Mouse (Mus musculus) heart, embryonic 11.5 days (tissue): ENCODE data around the gene Abcc9. TPM values are rescaled to one million over a fixed set of nuclear protein-coding genes. Genes with fewer than 3 reads are reported as not detected.

Source experiments
- ATAC-seq: fragments of 200-750 bp; cut with Nextera tagmentation; replicated peaks from 2 replicates; pipeline ENCODE4 v1.8.0; 2017; ENCODE audit warnings: moderate library complexity; ENCODE audit not compliant: insufficient number of reproducible peaks, low FRiP score, low TSS enrichment
- H3K27ac ChIP-seq: fragments of 300-500 bp; sonication (generic); 2 replicates; pipeline ENCODE4 v1.5.1; 2014; ENCODE audit warnings: mild to moderate bottlenecking, low read depth, low read length
- H3K27me3 ChIP-seq: fragments of 300-500 bp; sonication (generic); 2 replicates; pipeline ENCODE4 v1.6.1; 2014; ENCODE audit warnings: mild to moderate bottlenecking, low read length, mixed read lengths; ENCODE audit not compliant: control insufficient read depth, insufficient read depth
- H3K36me3 ChIP-seq: fragments of 300-500 bp; sonication (generic); 2 replicates; pipeline ENCODE4 v1.6.1; 2014; ENCODE audit warnings: mild to moderate bottlenecking, low read length, moderate library complexity, mixed read lengths; ENCODE audit not compliant: control insufficient read depth, insufficient read depth
- H3K4me1 ChIP-seq: fragments of 300-500 bp; sonication (generic); 2 replicates; pipeline ENCODE4 v1.6.1; 2014; ENCODE audit warnings: low read length; ENCODE audit not compliant: control insufficient read depth, insufficient read depth
- H3K4me2 ChIP-seq: fragments of 300-500 bp; sonication (generic); 2 replicates; pipeline ENCODE4 v1.6.1; 2014; ENCODE audit warnings: mild to moderate bottlenecking, moderate library complexity
- H3K4me3 ChIP-seq: fragments of 300-500 bp; sonication (generic); 2 replicates; pipeline ENCODE4 v1.5.1; 2014; ENCODE audit warnings: low read depth, low read length
- H3K9ac ChIP-seq: fragments of 300-500 bp; sonication (generic); 2 replicates; pipeline ENCODE4 v1.6.1; 2014; ENCODE audit warnings: mild to moderate bottlenecking, low read depth, low read length, moderate library complexity
- H3K9me3 ChIP-seq: fragments of 300-500 bp; sonication (generic); replicated peaks from 2 replicates; pipeline ENCODE4 v1.6.1; 2016; ENCODE audit warnings: low read length; ENCODE audit not compliant: control insufficient read depth
- WGBS: fragments of 180-500 bp; shearing (Covaris S2); extraction: QIAGEN DNeasy Blood & Tissue Kit; methylation state at CpG from one replicate; pipeline ENCODE4 v1.1.7; 2014; ENCODE audit not compliant: insufficient replicate concordance; 5-methylcytosine and 5-hydroxymethylcytosine counted together
- polyA plus RNA-seq: library from polyadenylated mRNA; unstranded; fragments of >200 nt; fragmentation: Nextera tagmentation; extraction: Ambion mirVana; gene quantifications from 2 replicates; pipeline ENCODE4 v1.2.1, GENCODE M21; 2014

The Abcc9 gene
- 21.1 and 21.6 TPM in 2 replicates for polyA plus RNA-seq

GRCm38 (mm10) chr6:142701652-142702637 is at the start of gene Abcc9:
TSS of gene Abcc9 (minus strand) at chr6:142702315.
- Histone ChIP-seq H3K27ac (peak within 1 kb of the TSS; percentile 86), H3K27me3 (no peaks in the 10 kb centered on the region), H3K4me3 (peak within 1 kb of the TSS; percentile 55), H3K4me1 (peaks cover 14% of the 10 kb centered on the region), H3K9ac (peak within 1 kb of the TSS; percentile 75), H3K4me2 (peak within 1 kb of the TSS; percentile 76), H3K36me3 (no peaks in the 10 kb centered on the region), H3K9me3 (no peaks in the 10 kb centered on the region)
- ATAC-seq, result peak; percentile 66
- WGBS, result 5% methylated on average over 36 of the region's 36 CpGs

GRCm38 (mm10) chr6:142751365-142751764 is 49.2 kb upstream of the Abcc9 start:
- Histone ChIP-seq H3K9ac (no peak overlapping the region), H3K27me3 (no peaks in the 10 kb centered on the region), H3K4me1 (peaks cover 6% of the 10 kb centered on the region), H3K36me3 (no peaks in the 10 kb centered on the region), H3K4me2 (no peak overlapping the region), H3K9me3 (no peaks in the 10 kb centered on the region), H3K27ac (no peak overlapping the region), H3K4me3 (no peak overlapping the region)
- 42% methylated on average over 9 of the region's 9 CpGs for WGBS
- ATAC-seq, result no peak

DNA sequence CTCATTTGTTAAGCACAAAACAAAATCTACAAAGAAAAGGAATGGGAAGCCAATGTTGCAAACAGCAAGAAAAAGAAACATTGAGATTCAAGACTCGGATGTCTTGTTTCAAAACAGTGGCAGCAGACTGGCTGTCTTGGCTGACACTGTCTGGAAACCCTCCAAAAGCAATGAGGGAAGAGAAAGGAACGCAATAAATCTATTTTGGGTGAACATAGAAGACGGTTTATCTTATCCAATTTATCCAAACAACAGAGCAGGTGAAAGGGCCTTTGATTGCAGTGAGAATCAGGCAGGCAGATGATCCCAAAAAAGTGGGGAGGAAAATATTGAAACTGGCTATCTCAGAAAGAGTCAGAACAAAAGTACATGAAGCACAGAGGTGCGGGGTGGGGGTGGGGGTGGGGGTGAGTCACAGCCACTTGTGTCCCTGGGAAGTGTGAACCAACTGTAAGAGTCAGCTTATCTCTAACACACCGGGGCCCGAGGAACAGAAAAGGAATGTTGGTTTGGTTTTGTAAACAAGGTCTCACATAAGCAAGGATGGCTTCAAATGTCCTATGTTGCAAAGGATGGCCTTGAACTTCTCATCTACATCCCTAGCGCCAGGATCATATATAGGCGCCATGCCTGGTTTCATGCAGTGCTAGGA is 46.1 kb upstream of the Abcc9 start:
- H3K4me2 ChIP-seq, result peak overlapping the region; percentile 33
- no peaks in the 10 kb centered on the region for H3K27me3 ChIP-seq
- H3K4me1 ChIP-seq, result peaks cover 6% of the 10 kb centered on the region
- H3K36me3 ChIP-seq, result no peaks in the 10 kb centered on the region
- no peak overlapping the region for H3K9ac ChIP-seq
- WGBS, result 35% methylated on average over 8 of the region's 8 CpGs
- H3K27ac ChIP-seq, result peak overlapping the region; percentile 46; the same call in 1 of the 2 replicates
- ATAC-seq, result no peak
- H3K9me3 ChIP-seq, result no peaks in the 10 kb centered on the region
- H3K4me3 ChIP-seq, result no peak overlapping the region

- Histone ChIP-seq H3K4me2 (no peak overlapping the region), H3K36me3 (no peaks in the 10 kb centered on the region), H3K9me3 (no peaks in the 10 kb centered on the region), H3K27me3 (no peaks in the 10 kb centered on the region), H3K9ac (no peak overlapping the region), H3K27ac (no peak overlapping the region), H3K4me3 (no peak overlapping the region), H3K4me1 (peaks cover 6% of the 10 kb centered on the region)
- 76% methylated on average over 2 of the region's 2 CpGs for WGBS
- no peak for ATAC-seq
These were observed 45.0 kb upstream of the Abcc9 start for GRCm38 (mm10) chr6:142747165-142747564.

DNA sequence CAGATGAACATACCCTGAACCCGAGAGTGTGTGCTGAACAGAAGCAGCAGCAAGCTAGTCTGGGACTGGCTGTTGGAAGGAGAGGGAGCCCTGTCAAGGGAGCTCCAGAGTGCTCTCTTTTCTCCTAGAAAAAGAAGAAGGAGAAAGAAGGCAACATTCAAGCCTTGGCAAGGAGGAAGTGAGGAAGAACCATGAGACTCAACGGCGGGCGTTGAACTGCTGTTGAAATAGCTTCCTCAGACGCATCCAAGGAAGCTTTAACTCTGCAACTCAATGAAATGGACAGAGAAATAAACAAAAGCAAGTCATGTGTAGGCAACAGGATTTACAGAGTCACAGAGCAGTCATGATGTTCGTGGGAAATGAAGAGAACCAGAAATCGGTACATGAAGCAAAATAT is 44.6 kb upstream of the Abcc9 start:
- no peaks in the 10 kb centered on the region for H3K9me3 ChIP-seq
- no peaks in the 10 kb centered on the region for H3K27me3 ChIP-seq
- 78% methylated on average over 7 of the region's 7 CpGs for WGBS
- no peaks in the 10 kb centered on the region for H3K36me3 ChIP-seq
- no peak for ATAC-seq
- H3K4me1 ChIP-seq, result peaks cover 6% of the 10 kb centered on the region
- no peak overlapping the region for H3K4me3 ChIP-seq
- no peak overlapping the region for H3K4me2 ChIP-seq
- H3K27ac ChIP-seq, result no peak overlapping the region
- no peak overlapping the region for H3K9ac ChIP-seq

- Histone ChIP-seq H3K4me2 (no peak overlapping the region), H3K4me3 (no peak overlapping the region), H3K9me3 (no peaks in the 10 kb centered on the region), H3K36me3 (no peaks in the 10 kb centered on the region), H3K9ac (no peak overlapping the region), H3K27ac (no peak overlapping the region), H3K27me3 (no peaks in the 10 kb centered on the region), H3K4me1 (peaks cover 6% of the 10 kb centered on the region)
- no peak for ATAC-seq
- WGBS, result 88% methylated on average over 5 of the region's 5 CpGs
These were observed 43.4 kb upstream of the Abcc9 start for GRCm38 (mm10) chr6:142745484-142745883.

DNA sequence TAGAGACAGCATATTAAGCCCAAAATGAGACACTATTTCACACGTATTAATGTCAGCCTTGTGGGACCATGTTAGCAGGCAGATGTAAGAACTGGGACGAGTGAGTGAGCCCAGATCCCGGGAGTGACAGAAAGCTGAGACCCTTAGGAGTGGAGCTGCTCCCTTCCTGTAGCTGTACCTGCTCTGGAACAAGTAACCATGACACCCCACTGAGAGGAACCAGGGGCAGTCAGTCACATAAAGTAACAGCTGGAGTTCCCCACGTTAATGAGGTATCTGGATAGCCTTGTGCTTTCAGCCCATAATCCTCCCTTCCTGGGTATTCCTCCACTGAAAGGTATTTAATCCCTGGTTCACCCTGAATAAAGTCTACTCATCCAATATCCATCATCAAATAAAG is 41.1 kb upstream of the Abcc9 start:
- Histone ChIP-seq H3K4me3 (no peak overlapping the region), H3K36me3 (no peaks in the 10 kb centered on the region), H3K4me1 (peaks cover 1% of the 10 kb centered on the region), H3K4me2 (no peak overlapping the region), H3K9ac (no peak overlapping the region), H3K27ac (no peak overlapping the region), H3K27me3 (no peaks in the 10 kb centered on the region), H3K9me3 (no peaks in the 10 kb centered on the region)
- 58% methylated on average over 4 of the region's 4 CpGs for WGBS
- ATAC-seq, result no peak

- no peaks in the 10 kb centered on the region for H3K9me3 ChIP-seq
- no peaks in the 10 kb centered on the region for H3K27me3 ChIP-seq
- 0 out of 2 replicates have a peak, but pooled peaks cover 3% of the 10 kb centered on the region for H3K4me1 ChIP-seq
- H3K4me2 ChIP-seq, result no peak overlapping the region
- ATAC-seq, result no peak
- no peak overlapping the region for H3K27ac ChIP-seq
- no peak overlapping the region for H3K9ac ChIP-seq
- H3K4me3 ChIP-seq, result no peak overlapping the region
- no peaks in the 10 kb centered on the region for H3K36me3 ChIP-seq
- 87% methylated on average over 6 of the region's 6 CpGs for WGBS
These were observed 39.6 kb upstream of the Abcc9 start for GRCm38 (mm10) chr6:142741763-142742162.
